Mouse (Mus musculus) kidney, embryonic 15.5 days (tissue): ENCODE measurements at regions not wholly inside any gene's neighbourhood (a gene's known extent, or its start where the extent isn't known, plus 50 kb on each side); places are given as distances from the start of the nearest gene placed in this dataset.
A peak's percentile ranks its signal among the peaks of the same experiment; 100 is the strongest.

Experiments
- ATAC-seq: fragments of 200-750 bp; cut with Nextera tagmentation; replicated peaks from 2 replicates; pipeline ENCODE4 v1.8.0; 2017; ENCODE audit warnings: moderate TSS enrichment; ENCODE audit not compliant: low FRiP score
- H3K27ac ChIP-seq: fragments of 300-500 bp; sonication (generic); 2 replicates; pipeline ENCODE4 v1.5.1; 2015; ENCODE audit warnings: mild to moderate bottlenecking, inconsistent platforms
- H3K27me3 ChIP-seq: fragments of 300-500 bp; sonication (generic); 2 replicates; pipeline ENCODE4 v1.6.1; 2015; ENCODE audit warnings: inconsistent platforms
- H3K36me3 ChIP-seq: fragments of 300-500 bp; sonication (generic); 2 replicates; pipeline ENCODE4 v1.6.1; 2015; ENCODE audit warnings: inconsistent platforms
- H3K4me1 ChIP-seq: fragments of 300-500 bp; sonication (generic); 2 replicates; pipeline ENCODE4 v1.6.1; 2015; ENCODE audit warnings: inconsistent platforms
- H3K4me2 ChIP-seq: fragments of 300-500 bp; sonication (generic); 2 replicates; pipeline ENCODE4 v1.6.1; 2015; ENCODE audit warnings: moderate library complexity, mild to moderate bottlenecking, inconsistent platforms
- H3K4me3 ChIP-seq: fragments of 300-500 bp; sonication (generic); replicated peaks from 2 replicates; pipeline ENCODE4 v1.5.1; 2015; ENCODE audit warnings: mild to moderate bottlenecking, inconsistent platforms
- H3K9ac ChIP-seq: fragments of 300-500 bp; sonication (generic); 2 replicates; pipeline ENCODE4 v1.6.1; 2015; ENCODE audit warnings: mild to moderate bottlenecking, inconsistent platforms
- H3K9me3 ChIP-seq: fragments of 300-500 bp; sonication (generic); replicated peaks from 2 replicates; pipeline ENCODE4 v1.6.1; 2016; ENCODE audit warnings: inconsistent platforms
- WGBS: fragments of 180-500 bp; shearing (Covaris S2); methylation state at CpG from one replicate; pipeline ENCODE4 v1.1.7; 2015; ENCODE audit warnings: mixed read lengths; 5-methylcytosine and 5-hydroxymethylcytosine counted together

GRCm38 (mm10) chr5:41048515-41048914 lies 659.4 kb downstream of the Rab28 start:
- H3K27ac ChIP-seq, result no peak overlapping the region
- WGBS, result 0% methylated on average over 1 of the region's 1 CpGs
- no peak for ATAC-seq

GRCm38 (mm10) chr5:41045221-41045620 lies 662.7 kb downstream of the Rab28 start:
- no peaks in the 10 kb centered on the region for H3K36me3 ChIP-seq
- no peak for ATAC-seq
- H3K27me3 ChIP-seq, result peaks cover 4% of the 10 kb centered on the region; the same call in 1 of the 2 replicates
- WGBS, result 77% methylated on average over 1 of the region's 1 CpGs
- H3K4me3 ChIP-seq, result no peak overlapping the region
- H3K27ac ChIP-seq, result no peak overlapping the region
- H3K4me2 ChIP-seq, result no peak overlapping the region
- H3K9ac ChIP-seq, result no peak overlapping the region
- no peaks in the 10 kb centered on the region for H3K9me3 ChIP-seq
- H3K4me1 ChIP-seq, result no peaks in the 10 kb centered on the region

More at GRCm38 (mm10) chr5:41048515-41048914, 659.4 kb downstream of the Rab28 start:
- H3K4me1 ChIP-seq, result no peaks in the 10 kb centered on the region
- no peak overlapping the region for H3K4me2 ChIP-seq
- H3K9me3 ChIP-seq, result no peaks in the 10 kb centered on the region
- peaks cover 14% of the 10 kb centered on the region for H3K27me3 ChIP-seq
- no peak overlapping the region for H3K4me3 ChIP-seq
- no peak overlapping the region for H3K9ac ChIP-seq
- H3K36me3 ChIP-seq, result no peaks in the 10 kb centered on the region

- no peaks in the 10 kb centered on the region for H3K4me1 ChIP-seq
- no peak overlapping the region for H3K9ac ChIP-seq
- H3K27ac ChIP-seq, result no peak overlapping the region
- no peaks in the 10 kb centered on the region for H3K9me3 ChIP-seq
- H3K36me3 ChIP-seq, result no peaks in the 10 kb centered on the region
- ATAC-seq, result no peak
- peaks cover 3% of the 10 kb centered on the region; the same call in 1 of the 2 replicates for H3K27me3 ChIP-seq
- no peak overlapping the region for H3K4me3 ChIP-seq
- H3K4me2 ChIP-seq, result no peak overlapping the region
Measured at GRCm38 (mm10) chr5:41044465-41044864, 663.5 kb downstream of the Rab28 start.

GRCm38 (mm10) chr5:41038790-41039189 lies 669.2 kb downstream of the Rab28 start:
- no peak overlapping the region for H3K4me2 ChIP-seq
- 89% methylated on average over 4 of the region's 4 CpGs for WGBS

GRCm38 (mm10) chr5:41006692-41007091 lies 701.3 kb downstream of the Rab28 start:
- WGBS, result 62% methylated on average over 3 of the region's 3 CpGs
- no peak overlapping the region for H3K27ac ChIP-seq
- 0 out of 2 replicates have a peak, but pooled peaks have one; percentile 40 for ATAC-seq
- H3K36me3 ChIP-seq, result no peaks in the 10 kb centered on the region
- H3K4me2 ChIP-seq, result no peak overlapping the region
- H3K9ac ChIP-seq, result no peak overlapping the region
- no peaks in the 10 kb centered on the region for H3K27me3 ChIP-seq
- H3K9me3 ChIP-seq, result no peaks in the 10 kb centered on the region
- no peaks in the 10 kb centered on the region for H3K4me1 ChIP-seq
- H3K4me3 ChIP-seq, result no peak overlapping the region

More at GRCm38 (mm10) chr5:41038790-41039189, 669.2 kb downstream of the Rab28 start:
- Histone ChIP-seq H3K9me3 (no peaks in the 10 kb centered on the region), H3K9ac (no peak overlapping the region), H3K36me3 (no peaks in the 10 kb centered on the region), H3K27me3 (no peaks in the 10 kb centered on the region), H3K4me1 (no peaks in the 10 kb centered on the region), H3K27ac (no peak overlapping the region), H3K4me3 (no peak overlapping the region)
- no peak for ATAC-seq

GRCm38 (mm10) chr5:40986562-40986961 lies 721.4 kb downstream of the Rab28 start:
- 66% methylated on average over 7 of the region's 7 CpGs for WGBS
- H3K27me3 ChIP-seq, result no peaks in the 10 kb centered on the region
- H3K9ac ChIP-seq, result no peak overlapping the region
- H3K36me3 ChIP-seq, result no peaks in the 10 kb centered on the region
- no peak overlapping the region for H3K27ac ChIP-seq
- no peak for ATAC-seq
- H3K9me3 ChIP-seq, result no peaks in the 10 kb centered on the region
- no peak overlapping the region for H3K4me3 ChIP-seq
- no peaks in the 10 kb centered on the region for H3K4me1 ChIP-seq
- no peak overlapping the region for H3K4me2 ChIP-seq

GRCm38 (mm10) chr5:40974892-40975291 lies 733.1 kb downstream of the Rab28 start:
- Histone ChIP-seq H3K4me2 (no peak overlapping the region), H3K36me3 (no peaks in the 10 kb centered on the region), H3K4me1 (no peaks in the 10 kb centered on the region), H3K4me3 (no peak overlapping the region), H3K27me3 (no peaks in the 10 kb centered on the region), H3K9me3 (no peaks in the 10 kb centered on the region), H3K27ac (no peak overlapping the region), H3K9ac (no peak overlapping the region)
- ATAC-seq, result no peak
- WGBS, result 92% methylated on average over 1 of the region's 1 CpGs

- peak; percentile 92 for ATAC-seq
- WGBS, result 2% methylated on average over 4 of the region's 4 CpGs
Measured at GRCm38 (mm10) chr5:40952901-40953595, 754.9 kb downstream of the Rab28 start.

GRCm38 (mm10) chr5:40929127-40929526 lies 778.8 kb downstream of the Rab28 start:
- H3K27me3 ChIP-seq, result no peaks in the 10 kb centered on the region
- no peak for ATAC-seq
- H3K4me3 ChIP-seq, result no peak overlapping the region
- no peaks in the 10 kb centered on the region for H3K9me3 ChIP-seq
- H3K36me3 ChIP-seq, result no peaks in the 10 kb centered on the region
- H3K9ac ChIP-seq, result no peak overlapping the region
- 78% methylated on average over 3 of the region's 3 CpGs for WGBS
- no peak overlapping the region for H3K4me2 ChIP-seq
- H3K4me1 ChIP-seq, result no peaks in the 10 kb centered on the region
- H3K27ac ChIP-seq, result no peak overlapping the region

More at GRCm38 (mm10) chr5:40952901-40953595, 754.9 kb downstream of the Rab28 start:
- no peak overlapping the region for H3K27ac ChIP-seq
- no peaks in the 10 kb centered on the region for H3K9me3 ChIP-seq
- H3K27me3 ChIP-seq, result no peaks in the 10 kb centered on the region
- H3K4me2 ChIP-seq, result no peak overlapping the region
- H3K36me3 ChIP-seq, result no peaks in the 10 kb centered on the region
- H3K4me3 ChIP-seq, result no peak overlapping the region
- no peaks in the 10 kb centered on the region for H3K4me1 ChIP-seq
- no peak overlapping the region for H3K9ac ChIP-seq

GRCm38 (mm10) chr5:40920920-40921319 lies 787.0 kb downstream of the Rab28 start:
- 83% methylated on average over 2 of the region's 2 CpGs for WGBS
- no peak overlapping the region for H3K4me2 ChIP-seq
- no peaks in the 10 kb centered on the region for H3K4me1 ChIP-seq
- no peaks in the 10 kb centered on the region for H3K36me3 ChIP-seq
- no peak for ATAC-seq
- no peak overlapping the region for H3K27ac ChIP-seq
- H3K9ac ChIP-seq, result no peak overlapping the region
- no peaks in the 10 kb centered on the region for H3K27me3 ChIP-seq
- no peak overlapping the region for H3K4me3 ChIP-seq
- H3K9me3 ChIP-seq, result no peaks in the 10 kb centered on the region

GRCm38 (mm10) chr5:40908803-40909202 lies 799.2 kb downstream of the Rab28 start:
- no peak overlapping the region for H3K9ac ChIP-seq
- no peak overlapping the region for H3K4me3 ChIP-seq
- H3K36me3 ChIP-seq, result no peaks in the 10 kb centered on the region
- H3K4me1 ChIP-seq, result no peaks in the 10 kb centered on the region
- 79% methylated on average over 3 of the region's 3 CpGs for WGBS
- H3K27me3 ChIP-seq, result no peaks in the 10 kb centered on the region
- H3K27ac ChIP-seq, result no peak overlapping the region
- H3K4me2 ChIP-seq, result no peak overlapping the region
- no peaks in the 10 kb centered on the region for H3K9me3 ChIP-seq
- ATAC-seq, result no peak

- ATAC-seq, result no peak
- WGBS, result 79% methylated on average over 1 of the region's 1 CpGs
Measured at GRCm38 (mm10) chr5:40901742-40902141, 806.2 kb downstream of the Rab28 start.

GRCm38 (mm10) chr5:40882886-40883285 lies 825.1 kb downstream of the Rab28 start:
- no peak overlapping the region for H3K4me3 ChIP-seq
- ATAC-seq, result no peak
- no peak overlapping the region for H3K4me2 ChIP-seq
- H3K4me1 ChIP-seq, result no peaks in the 10 kb centered on the region
- no peak overlapping the region for H3K27ac ChIP-seq
- no peaks in the 10 kb centered on the region for H3K27me3 ChIP-seq
- H3K36me3 ChIP-seq, result no peaks in the 10 kb centered on the region
- H3K9ac ChIP-seq, result no peak overlapping the region
- H3K9me3 ChIP-seq, result no peaks in the 10 kb centered on the region
- 72% methylated on average over 5 of the region's 5 CpGs for WGBS

More at GRCm38 (mm10) chr5:40901742-40902141, 806.2 kb downstream of the Rab28 start:
- Histone ChIP-seq H3K27ac (no peak overlapping the region), H3K4me1 (no peaks in the 10 kb centered on the region), H3K4me3 (no peak overlapping the region), H3K36me3 (no peaks in the 10 kb centered on the region), H3K9ac (no peak overlapping the region), H3K9me3 (no peaks in the 10 kb centered on the region), H3K27me3 (no peaks in the 10 kb centered on the region), H3K4me2 (no peak overlapping the region)
